Mouse (Mus musculus): ENCODE data around the gene Zfpl1.
A peak's percentile ranks its signal among the peaks of the same experiment; 100 is the strongest.

DNA sequence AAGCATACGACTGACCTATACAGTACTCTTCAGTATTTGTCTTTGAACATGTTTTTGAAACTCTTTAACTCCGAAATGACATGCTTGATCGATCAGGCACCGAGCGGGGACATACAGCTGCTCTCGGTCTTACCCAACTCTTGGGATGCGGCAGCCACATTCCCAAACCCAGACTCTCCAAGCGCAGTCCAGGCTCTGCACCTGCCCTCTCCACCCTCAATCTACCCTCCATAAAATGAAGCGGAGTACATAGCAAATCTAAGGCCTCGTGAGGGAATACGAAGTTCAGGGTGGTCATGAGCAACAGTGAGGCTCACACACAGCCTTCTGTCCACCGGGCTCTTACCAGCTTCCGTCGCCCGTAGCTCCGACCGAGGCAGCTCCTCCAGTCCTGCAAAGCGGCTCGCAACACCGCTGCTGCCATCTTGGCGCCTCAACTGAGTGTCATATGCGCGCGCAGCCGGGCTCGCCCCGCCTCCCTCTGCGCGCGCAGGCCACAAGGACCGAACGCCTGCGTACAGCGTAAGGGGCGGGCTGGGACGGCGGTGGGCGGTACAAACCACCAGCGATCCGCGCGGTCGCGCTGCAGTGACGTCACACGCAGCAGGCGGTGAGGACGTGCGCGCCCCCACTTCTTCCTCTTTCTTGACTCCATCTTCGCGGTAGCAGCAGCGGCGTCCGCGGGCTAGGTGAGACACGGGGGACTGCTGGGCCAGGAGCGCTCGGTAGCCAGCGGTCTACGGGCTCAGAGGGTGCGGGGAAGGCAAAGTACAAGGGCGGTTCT lies 27.3 kb downstream of the Zfpl1 start, which contains the start of the genes Mrpl49 and Fau:
- no peak for TF ChIP-seq CTCF (IDR thresholded peaks at IDR 0.05; ENCODE audit: low read depth, low read length)
- TF ChIP-seq POLR2A (IDR thresholded peaks at IDR 0.05; ENCODE audit: extremely low read depth, insufficient read depth, low read length) = peak; percentile 94
